Mouse (Mus musculus): Measurements from ENCODE around the gene Ypel3.
"Not testable (repeated sequence)": the region's sequence is repeated elsewhere in the genome, so short reads cannot be mapped to it uniquely, and the experiment has no call there.

Ypel3 gene

DNA sequence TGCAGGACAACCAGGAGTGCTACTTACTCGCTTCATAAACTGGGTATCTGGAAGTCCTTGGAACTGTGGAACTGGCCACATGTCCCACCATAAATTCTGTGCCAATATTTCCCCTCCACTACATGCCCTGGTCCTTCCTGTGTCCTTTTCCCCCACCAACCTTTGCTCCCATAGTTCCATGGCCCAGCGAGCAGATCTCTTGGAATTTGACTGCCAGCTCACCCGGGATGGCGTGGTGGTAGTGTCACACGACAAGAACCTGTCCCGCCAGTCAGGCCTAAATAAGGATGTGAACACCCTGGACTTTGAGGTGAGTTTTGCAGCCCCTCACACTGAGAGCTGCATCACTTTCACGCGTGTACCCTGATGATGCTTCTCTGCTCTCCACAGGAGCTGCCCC lies 9.8 kb upstream of the Ypel3 start:
- DNase-seq = no peak

- DNase-seq = no peak
Measured at GRCm38 (mm10) chr7:126770784-126771183, 6.0 kb upstream of the Ypel3 start.

GRCm38 (mm10) chr7:126773351-126773750 lies 3.4 kb upstream of the Ypel3 start:
- DNase-seq = no peak

DNA sequence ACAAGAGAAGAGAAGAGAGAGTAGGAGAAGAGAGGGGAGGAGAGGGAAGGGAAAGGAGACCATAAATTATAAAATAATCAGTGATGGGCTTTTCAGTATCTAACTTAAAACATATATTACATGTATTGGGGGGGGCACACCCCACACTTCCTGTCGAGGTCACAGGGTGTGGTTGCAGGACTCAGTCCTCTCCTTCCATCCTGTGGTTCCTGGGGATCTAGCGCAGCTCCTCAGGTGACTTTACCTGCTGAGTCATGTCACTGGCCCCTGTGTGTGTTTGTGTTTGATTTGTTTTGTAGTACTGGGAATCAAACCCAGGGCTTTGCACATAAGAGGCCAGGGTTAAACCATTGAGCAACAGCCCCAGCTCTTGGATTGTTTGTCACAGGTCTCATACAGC lies 2.3 kb upstream of the Ypel3 start:
- DNase-seq = no peak

DNA sequence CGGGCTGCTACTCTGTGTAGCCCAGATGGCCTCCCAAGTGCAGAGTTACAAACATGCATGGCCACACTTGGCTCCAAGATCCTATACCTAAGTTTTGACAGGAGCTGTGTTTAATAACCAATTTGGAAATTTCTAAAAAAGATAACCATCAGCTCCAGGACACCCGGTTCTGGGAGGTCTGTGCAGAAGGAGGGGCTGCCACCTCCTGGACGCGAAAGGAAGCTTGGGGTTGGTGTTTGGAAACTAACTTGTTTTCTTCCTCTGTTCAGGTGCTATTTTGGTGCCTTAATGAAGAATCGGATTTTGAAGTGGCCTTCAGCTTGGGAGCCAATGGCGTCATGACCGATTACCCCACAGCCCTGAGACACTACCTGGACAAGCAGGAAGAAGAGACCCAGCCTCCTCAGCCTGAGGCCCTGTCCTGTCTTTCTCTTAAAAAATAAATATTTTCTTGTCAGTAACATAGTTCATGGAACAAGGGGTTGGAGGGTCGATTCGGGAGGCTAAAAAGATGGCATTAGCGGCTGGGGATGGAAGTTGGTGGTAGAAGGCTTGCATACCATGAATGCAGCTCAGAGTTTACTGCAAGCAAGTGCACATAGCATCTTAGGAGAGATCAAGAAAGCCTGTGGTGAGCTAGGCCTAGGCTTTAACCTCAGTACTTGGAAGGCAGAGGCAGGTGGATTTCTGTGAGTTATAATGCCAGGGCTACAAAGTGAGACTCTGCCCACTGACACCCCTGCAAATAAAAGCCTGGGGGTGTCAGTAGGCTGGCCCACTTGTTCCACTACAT lies 1.4 kb upstream of the Ypel3 start:
- peak; percentile 39 to 48 for DNase-seq

DNA sequence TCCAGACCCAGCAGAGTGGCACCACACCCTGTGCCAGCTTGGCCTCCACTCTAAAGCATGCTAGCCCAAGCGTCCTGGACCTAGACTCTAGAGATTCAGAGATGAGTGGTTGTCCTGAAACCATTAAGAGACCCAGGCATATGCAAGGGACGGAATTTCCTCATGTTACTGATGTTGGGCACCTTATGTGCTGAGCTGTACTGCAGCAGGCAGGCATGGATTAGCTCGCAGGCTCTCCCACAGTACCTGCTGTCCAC lies 849 bp upstream of the Ypel3 start:
- DNase-seq = no peak

DNA sequence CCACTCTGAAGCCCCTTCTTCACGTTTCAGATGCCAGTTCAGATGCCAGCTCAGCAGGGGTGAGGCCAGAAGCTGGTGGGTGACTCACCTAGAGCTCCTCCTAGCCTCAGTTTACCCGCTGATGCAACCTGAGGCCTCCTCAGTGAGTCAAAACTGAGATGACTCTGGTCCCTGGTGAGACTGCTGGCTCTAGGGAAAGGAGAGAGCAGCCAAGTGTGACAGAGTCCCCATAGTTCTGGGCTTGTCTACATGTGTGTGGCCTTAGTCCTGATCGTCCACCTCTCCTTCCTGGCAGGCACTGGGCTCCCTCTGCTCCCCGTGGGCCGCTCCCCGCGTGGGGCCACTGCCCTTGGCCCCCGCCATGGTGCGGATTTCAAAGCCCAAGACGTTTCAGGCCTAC lies 721 bp downstream of the Ypel3 start:
- no peak for DNase-seq

DNA sequence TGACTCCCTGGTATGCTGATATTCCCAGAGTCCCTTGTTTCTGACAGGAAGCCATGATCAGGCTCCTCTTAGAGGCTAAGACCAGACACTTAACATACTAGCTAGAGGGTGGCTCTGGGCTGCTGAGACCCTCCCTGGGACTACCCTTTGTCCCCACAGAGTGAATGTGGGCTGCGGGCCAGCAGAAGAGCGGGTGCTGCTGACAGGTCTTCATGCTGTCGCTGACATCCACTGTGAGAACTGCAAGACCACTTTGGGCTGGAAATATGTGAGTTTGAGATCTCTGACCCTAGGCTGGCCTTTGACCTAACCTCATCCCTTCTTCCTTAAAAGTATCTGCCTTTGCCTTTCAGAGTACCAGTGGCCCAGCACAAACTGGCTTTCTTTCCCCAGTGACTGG lies 1.4 kb downstream of the Ypel3 start:
- DNase-seq = no peak

DNA sequence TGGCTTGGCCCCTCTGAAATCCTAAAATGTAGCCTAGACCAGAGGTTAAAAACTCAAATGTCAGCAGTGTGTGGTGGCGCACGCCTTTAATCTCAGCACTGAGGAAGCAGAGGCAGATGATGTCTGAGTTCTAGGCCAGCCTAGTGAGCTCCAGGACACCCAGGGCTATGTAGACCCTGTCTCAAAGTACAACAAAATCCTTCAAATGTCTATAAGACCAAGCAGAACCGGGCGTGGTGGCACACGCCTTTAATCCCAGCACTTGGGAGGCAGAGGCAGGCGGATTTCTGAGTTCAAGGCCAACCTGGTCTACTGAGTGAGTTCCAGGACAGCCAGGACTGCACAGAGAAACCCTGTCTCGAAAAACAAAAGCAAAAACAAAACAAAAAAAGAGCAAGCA lies 2.3 kb downstream of the Ypel3 start:
- DNase-seq = not testable (repeated sequence)

DNA sequence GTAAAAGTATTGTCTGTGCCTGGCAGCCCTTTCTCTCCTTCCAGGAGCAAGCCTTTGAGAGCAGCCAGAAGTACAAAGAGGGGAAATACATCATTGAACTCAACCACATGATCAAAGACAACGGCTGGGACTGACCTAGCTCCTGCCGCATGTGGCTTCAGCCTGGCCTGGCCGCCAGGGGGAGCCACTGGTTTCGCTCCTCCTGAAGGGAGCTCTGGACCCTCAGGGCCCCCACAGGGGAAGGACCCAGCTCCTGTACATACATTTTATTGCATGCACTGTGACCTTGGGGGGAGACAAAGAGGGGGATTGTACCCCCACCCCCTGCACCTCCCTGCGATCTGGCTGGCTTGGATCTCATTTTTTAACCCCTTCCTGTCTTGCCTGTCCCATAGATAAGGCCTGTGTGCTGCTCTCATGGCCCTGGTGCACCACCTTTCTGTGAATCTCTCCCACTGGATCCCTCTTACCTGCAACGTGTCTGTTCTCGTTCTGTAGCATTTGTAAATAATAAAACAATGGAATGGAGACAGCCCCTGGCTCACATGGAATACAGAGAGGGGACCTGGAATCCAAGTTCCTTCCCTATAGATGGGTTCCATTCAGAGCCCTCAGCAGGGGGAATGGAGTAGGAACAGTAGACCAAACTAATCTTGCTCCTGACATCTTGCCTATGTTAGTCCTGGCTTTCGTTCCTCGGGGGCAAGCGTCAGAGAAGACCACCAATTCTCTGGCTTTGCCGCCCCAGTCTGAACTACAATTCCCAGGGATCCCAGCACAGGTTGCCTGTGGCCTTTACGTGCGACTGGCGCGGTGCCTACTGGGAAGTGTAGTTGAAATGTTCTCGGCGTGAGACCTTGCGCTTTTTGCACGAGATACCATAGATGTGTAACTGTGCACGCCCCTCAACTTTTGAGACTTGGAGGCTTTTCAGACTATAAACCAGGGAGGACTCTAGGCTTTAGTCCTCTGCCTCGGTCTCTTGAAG lies 3.5 kb downstream of the Ypel3 start:
- DNase-seq = peak; percentile 93 to 94

DNA sequence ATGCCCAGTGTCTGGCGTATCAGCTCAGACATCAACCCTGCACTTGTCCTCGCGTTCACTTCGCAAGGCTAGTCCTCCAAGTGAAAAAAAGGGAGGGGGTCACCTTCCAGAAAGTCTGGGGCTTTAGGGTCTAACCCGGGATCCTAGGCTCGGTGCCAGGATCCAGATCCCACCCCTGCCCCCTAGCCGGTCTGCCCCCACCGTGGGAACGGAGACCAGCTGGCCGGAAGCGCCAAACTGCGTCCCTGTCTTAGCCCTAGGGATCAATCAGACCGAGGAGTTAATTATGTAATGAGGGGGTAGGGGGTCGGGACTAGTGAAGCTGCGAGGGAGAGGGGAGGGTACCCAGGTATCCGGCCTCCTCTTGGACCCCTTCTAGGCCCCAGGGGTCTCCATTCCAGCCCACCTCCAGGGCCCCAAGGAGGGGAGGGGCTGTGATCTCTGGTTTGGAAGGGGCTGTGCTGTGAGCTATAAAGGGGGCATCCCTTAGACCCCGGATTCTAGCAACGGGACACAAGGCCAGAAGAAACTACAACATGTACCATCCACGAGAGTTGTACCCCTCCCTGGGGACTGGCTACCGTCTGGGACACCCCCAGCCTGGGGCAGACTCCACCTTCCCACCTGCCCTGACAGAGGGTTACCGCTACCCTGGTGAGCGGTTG lies 4.3 kb downstream of the Ypel3 start, which contains the start of gene Tbx6:
TSS of gene Tbx6 (plus strand) at position 513 of the 665 bp plus-strand sequence.
- no peak for DNase-seq

DNA sequence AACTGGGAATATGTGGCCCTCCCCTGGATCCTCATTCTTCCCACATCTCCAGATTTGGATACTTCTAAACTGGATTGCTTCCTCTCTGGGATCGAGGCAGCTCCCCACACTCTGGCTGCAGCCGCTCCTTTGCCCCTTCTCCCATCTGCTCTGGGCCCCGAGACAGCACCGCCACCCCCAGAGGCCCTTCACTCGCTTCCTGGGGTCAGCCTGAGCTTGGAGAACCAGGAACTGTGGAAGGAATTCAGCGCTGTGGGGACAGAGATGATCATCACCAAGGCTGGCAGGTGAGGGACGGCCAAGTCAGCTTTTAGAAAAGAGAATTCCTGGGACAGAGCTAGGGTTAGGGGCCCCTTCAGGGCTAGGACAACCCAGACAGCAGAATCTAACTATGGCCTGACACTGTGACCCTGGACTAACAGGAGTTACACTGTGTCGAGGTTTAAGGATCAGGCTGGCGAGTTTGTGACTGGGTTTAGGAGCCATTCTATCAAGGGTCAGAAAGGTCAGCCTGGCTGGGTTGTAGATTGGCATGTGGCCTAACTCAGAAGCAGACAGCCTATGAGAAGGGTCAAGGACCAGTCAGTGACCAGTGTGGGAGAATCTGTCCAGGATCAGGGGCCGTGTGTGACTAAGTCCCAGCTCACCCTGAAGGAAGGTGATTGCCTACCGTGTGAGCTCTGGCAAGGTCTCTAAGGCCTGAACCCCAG lies 5.1 kb downstream of the Ypel3 start:
- no peak for DNase-seq

GRCm38 (mm10) chr7:126782693-126783092 lies 5.9 kb downstream of the Ypel3 start:
- DNase-seq = no peak

DNA sequence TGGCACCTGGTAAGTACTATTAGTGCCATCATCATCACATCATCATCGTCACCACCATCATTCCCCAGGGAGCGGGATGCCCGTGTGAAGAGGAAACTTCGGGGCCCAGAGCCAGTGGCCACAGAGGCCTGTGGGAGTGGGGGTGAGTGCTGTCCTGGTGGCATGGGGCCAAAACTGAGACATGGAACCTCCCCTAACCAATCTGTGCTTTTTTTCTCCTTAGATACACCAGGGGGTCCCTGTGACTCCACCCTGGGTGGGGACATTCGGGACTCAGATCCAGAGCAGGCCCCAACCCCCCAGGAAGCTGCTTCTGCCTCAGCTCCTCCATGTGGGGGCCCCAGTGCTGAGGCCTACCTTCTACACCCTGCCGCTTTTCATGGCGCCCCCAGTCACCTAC lies 7.7 kb downstream of the Ypel3 start:
- no peak for DNase-seq

DNA sequence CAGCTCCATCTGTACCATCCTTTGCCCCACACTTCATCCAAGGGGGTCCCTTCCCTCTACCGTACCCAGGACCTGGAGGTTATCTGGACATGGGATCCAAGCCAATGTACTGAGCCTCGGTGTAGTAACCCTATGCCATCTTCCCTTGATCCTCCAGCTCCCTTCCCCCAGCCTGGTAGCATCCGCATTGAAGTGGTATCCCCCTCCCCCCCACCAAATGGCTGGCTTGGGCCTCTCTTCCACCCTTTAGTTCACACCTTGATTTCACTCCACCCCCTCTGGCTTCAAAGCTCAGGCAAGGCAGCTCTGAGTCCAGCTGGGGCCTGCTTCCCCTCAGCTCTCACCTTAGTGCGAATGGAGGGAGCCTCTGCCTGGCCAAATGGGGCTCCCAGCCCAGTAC lies 8.3 kb downstream of the Ypel3 start:
- no peak for DNase-seq

DNA sequence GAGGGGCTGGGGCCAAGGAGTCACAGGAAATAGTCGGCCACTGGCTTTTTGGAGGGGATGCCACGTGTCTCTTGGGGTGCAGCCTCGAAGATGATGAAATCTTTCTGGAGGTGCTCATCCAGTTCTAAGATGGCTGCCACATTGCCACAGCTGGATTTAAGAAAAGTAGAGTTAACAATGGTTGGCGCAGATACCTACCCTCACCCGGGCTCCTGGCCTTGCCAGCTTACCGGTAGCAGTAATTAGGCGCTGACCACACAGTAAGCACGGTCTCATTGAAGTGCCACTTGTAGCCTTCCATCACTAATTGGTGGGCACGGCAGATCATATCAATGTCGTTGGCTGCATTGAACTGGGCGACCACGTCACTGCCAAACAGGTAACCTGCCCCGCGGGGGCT lies 9.4 kb downstream of the Ypel3 start:
- DNase-seq = no peak

DNA sequence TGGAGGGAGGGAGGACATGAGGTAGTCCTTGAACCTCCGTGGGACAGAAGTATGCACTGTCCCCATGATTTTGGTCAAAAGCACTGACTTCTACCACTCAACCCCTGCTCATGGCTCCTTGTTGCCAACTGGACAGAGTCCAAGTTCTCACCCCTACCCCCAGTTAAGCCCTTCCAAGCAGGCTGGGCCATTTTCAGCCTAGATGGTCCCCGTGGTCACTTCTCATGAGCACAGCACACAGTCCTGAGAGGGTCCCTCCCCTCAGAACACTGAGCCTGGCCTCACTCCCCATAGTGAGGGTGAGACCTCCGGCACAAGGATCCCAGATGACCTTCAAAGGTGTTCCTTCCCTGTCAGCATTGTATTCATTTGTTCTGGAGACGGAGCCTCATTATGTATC lies 12.4 kb downstream of the Ypel3 start:
- DNase-seq = no peak

DNA sequence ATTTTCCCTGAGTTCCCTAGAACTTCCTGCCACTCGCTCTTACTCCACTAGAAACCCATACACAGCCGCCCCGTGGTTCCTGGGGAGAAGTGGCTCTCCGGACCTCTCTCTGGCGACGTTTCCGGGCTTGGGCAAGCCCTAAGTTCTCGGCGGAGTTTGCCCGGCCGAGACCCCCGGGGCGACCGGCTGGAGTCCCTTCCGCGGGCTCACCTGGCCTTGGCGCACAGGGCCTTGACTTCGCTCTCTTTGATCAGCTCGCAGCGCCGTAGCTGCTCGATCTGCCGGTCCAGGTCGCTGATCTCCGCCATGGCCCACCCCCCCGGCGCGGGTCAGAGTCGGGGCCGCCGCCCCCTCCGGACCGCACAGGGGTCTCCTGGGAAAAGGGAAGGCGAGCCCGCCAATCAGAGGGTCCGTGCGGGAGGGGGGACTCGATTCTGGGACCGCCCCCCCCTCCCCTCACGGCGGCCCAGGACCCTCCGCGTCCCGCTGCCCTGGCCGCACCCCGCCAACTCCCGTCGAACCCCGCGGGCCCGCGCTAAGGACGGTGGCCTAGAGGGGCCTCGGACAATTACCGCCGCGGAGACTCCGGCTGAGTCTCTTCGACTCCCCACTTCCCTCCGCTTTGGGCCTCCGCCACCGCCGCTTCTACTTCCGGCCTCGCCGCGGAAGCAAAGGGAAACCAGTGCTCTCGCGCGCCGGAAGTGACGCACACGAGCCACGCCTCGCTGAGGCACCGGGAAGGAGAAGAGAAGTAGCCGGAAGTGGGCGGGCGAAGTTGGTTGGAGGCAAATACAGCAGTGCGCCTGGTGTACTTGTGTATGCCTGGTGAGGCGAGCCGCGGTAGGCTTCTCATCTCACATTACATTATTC lies 15.3 kb downstream of the Ypel3 start, which contains the start of gene Ppp4c:
TSS of gene Ppp4c (minus strand) at position 646 of the 870 bp plus-strand sequence.
- peak; percentile 97 for DNase-seq

DNA sequence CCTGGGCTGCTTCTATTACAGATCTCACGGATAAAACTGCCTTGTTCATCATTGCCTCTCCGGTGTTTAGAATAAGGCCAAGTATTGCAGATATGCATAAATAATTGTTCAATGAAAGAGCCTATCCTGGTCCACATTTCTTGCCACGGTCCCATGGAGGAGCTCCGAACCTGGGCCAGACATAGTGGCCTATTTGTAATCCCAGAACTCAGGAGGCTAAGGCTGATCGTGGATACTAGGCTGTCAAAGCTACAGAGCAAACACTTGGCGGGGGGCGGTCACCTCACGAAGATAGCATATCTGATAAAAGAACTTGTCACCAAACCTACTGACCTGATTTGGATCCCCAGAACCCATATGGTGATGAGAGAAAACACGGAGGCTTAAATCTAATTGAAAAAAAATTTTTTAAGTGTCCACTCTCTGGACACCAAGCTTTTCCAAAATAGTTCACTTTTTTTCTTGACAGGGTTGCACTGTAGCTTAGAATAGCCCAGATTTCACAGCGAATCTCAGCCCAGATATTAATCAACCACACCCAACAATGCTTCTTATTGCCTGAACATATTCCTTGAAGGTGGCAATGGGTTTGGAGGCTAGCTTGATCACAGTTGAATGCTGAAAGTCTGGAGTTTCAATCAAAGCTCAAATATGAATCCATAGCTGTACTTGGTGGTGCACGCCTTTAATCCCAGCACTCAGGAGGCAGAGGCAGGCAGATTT lies 16.1 kb downstream of the Ypel3 start:
- DNase-seq = no peak

DNA sequence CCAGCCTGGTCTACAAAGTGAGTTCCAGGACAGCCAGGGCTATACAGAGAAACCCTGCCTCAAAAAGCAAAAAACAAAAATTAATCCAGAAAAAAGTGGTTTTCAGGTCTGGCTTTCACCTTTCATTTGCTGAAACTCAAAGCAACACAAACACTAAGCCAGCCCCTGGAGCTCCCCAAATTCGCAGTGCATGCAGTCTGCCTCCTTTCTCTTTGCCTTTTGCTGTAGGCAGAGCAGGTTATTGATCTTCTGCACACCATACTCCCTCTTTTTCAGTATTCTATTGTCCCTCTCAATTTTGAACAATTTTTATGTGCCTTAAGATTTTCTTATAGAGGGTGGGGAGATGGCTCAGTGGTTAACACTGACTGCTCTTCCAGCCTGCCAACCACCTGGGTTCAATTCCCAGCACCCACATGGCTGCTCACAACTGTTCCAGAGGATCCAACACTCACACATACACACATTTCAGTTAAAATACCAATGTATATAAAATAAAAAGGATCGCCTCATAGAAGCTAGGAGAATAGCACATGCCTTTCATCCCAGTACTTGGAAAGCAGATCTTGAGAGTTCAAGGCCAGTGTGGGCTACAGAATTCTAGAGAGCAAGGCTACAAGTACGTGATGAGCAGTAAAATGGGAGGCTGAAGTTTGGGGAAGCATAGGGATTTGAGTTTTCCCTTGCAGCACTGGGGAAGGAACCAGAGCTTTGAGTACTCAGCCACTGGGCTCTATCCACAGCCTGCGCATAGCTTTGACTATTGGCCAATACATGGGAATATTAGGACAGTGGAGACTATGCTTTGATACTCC lies 16.9 kb downstream of the Ypel3 start:
- no peak for DNase-seq
